Mouse (Mus musculus) gastrocnemius, postnatal 14 days (tissue): ENCODE measurements at regions not wholly inside any gene's neighbourhood (a gene's known extent, or its start where the extent isn't known, plus 50 kb on each side); places are given as distances from the start of the nearest gene placed in this dataset.

Experiments
- DNase-seq: peaks from one replicate; pipeline ENCODE4 v3.0.0; 2021; ENCODE audit warnings: mixed read lengths
- intact Hi-C: fragments of 180-260 bp; cut with DNase I; formaldehyde crosslinking; loops from one replicate; pipeline ENCODE4 v1.15.1; 2025; ENCODE audit warnings: low total_unique reads

DNA sequence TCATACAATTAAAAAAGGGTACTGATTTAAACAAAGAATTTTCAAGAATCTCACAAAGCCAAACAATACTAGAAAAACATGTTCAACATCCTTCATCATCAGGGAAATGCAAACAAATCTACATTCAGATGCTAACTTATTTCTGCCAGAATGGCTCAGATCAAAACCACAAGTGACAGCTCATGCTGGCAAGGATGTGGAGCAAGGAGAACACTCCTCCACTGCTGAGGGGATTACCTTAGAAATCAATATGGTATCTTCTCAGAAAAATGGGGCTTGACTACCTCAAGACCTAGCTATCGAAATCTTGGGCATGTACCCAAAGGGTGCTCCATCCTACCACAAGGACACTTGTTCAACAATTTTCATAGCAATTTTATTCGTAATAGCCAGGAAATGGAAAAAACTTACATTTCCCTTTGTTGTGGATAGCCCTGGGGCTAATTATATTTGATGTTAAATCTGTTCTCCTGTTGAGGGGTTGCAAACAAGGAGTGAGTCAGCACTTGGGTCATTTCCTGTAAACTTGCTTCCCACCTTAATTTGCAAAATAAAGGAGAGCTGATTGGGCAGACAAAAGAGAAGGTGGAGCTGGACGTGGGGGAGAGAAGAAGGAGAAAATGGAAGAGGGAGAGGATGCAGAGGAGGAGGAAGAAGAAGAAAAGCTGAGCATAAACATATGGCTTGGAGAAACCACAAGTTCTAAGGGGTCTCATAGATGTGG is 113.3 kb upstream of the B430305J03Rik start:
- intact Hi-C loops: no loop called here
- DNase-seq: no peak

DNA sequence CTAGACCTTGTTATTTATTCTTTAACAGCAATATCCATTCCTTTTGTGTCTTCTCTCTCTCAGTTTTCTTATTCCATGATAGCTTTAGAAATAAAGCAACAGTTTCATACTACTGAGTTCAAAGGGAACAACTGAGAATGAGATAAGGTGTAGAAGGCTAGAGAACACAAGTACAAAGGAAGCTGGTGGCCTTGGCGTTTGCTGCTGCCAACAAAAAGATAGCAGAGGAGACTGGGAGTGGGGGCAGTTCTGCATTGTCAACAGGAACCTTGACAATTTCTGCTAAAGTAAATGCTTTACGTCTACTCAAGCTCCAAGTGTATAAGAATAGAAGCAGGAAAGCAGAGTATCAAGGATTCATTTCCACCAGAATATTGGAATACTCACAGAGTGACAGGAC is 109.3 kb upstream of the B430305J03Rik start:
- intact Hi-C loops: no loop called here
- no peak for DNase-seq

DNA sequence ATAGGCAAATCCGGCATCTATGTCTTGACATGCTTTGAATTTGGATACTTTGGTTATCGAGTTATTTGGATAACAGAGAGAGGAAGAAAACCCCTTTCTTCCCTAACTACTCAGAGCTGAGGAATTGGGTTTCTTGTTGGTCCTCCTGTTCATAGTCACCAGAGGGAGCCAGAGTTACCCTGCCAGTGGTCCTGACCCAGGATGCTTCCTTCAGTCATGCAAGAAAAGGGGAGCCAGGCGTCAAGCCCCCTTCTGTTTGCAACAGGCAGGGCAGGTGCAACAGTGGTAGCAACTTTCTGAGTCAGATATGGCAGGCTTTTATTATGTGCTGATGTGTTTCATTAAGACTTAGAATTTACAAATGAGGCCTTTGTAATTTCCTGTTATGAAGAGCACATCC is 101.4 kb upstream of the B430305J03Rik start:
- peak; percentile 9 for DNase-seq
- intact Hi-C loops: no loop called here

DNA sequence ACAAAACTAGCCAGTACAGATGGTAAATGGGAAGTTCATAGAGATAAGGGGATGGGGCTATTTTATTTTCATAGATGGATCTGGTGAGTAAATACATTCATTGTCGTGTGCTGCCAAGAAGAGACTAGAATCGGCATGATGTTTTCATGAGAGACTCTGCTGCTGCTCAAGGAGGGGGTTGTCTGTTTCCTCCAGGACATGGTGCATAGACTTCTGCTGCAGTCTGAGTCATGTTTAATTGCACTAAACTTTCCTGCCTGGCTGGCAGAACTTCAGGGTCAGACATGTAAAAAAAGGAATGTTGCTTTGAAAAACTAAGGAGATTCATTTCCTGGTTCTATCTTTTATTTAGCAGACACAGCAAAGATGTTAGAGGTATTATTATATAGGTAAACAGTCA is 100.9 kb upstream of the B430305J03Rik start:
- intact Hi-C loops: no loop called here
- DNase-seq: no peak

DNA sequence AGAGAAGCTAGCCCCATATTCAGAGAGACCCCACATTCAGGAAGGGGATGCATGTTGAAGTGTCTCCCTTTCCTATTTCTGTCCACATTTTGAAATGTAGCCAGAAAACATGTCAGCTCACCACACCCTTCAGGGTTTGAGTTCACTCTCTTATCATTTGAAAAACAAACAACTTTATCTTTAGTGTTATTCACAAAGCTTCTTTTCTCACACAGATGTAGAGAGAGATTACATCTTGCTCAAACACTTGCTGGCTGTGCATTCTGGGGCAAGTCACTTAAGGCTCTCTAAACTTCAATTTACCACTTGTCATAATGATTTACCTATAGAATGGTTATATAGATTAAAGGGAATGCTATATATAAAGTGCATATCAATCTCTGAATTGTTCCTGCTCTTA is 94.3 kb upstream of the B430305J03Rik start:
- no peak for DNase-seq
- intact Hi-C loops: no loop called here

DNA sequence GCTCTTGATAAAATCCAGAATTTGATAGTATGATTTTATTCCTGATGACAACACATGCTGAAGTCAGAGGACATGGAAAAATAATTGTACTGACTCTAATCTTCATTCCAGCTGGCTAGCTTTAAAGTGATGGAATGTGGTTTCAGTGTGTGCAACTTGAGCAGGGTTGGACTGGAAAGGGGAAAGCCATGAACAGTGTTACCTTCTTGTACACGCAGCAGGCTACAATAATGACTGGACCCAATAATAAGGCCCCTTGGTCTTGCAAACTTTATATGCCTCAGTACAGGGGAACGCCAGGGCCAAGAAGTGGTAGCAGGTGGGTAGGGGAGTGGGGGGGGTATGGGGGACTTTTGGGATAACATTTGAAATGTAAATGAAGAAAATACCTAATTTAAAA is 90.8 kb upstream of the B430305J03Rik start:
- DNase-seq: no peak
- intact Hi-C loops: no loop called here

DNA sequence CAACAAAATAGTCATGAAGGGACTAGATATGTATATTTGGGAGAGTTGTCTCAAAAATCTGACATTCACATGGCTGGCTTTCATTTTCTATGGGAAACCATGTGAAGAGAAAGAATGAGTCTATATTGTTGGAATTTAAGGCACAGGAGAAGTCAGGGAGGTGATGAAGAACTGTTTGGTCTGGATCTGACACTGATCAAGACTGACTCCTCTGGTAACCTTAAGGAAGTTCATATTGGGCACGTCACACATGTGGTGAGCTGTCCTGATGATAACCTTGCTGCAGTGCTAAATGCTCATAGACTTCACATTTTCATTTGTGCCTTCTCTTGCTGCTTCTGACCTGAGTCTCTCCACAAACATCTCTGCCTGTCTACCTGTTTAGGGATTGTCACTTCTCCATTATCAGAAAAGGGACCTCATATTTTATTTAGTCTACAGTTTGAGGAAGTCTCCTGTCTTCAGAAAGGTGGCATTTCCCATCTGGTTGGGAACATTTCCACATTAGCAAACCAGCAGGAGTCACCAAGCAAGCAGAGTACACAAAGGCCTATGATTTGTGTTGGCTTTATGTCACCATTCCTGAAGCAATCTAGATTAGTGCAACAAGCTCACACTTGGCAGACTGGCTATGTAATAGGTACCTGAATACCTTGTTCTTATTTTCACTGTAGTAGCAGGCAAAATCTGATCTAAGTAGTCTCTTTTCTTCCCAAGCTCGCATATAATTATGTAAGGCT is 76.4 kb upstream of the B430305J03Rik start:
- no peak for DNase-seq
- intact Hi-C loops: no loop called here

DNA sequence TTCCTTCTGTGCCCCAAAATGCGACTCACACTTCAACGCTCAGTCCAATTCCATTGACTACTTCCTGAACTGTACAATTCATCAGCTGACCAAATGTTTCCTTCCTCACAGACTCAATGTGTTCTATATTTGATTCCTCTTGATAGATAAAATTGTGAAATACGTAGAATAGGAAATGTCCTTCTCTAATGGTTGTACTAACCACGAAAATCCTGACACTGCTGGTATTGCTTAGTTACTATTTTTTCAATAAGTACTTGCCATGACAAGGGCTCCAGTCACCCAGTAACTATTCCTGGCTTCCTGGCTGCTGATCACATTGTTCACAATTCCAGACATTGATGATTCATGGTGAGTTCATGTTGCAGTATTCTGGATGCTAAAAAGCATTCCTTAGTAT is 75.7 kb upstream of the B430305J03Rik start:
- intact Hi-C loops: no loop called here
- no peak for DNase-seq

DNA sequence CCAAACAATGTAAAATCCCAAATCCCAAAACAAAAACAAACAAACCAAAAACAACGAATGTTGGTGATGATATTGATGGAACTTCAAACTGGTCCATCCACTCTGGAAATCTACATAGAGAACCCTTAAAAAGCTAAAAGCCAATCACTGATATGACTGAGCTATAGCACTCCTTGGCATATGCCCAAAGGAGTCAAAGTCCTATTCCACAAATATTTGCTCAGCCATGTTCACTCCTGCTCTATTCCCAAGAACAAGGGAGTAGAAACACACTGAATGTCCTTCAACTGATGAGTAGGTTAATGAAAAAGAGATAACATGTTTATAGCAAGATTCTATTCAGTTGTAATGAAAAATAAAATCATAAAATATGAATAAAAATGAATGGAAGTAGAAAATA is 63.0 kb upstream of the B430305J03Rik start:
- intact Hi-C loops: no loop called here
- no peak for DNase-seq

DNA sequence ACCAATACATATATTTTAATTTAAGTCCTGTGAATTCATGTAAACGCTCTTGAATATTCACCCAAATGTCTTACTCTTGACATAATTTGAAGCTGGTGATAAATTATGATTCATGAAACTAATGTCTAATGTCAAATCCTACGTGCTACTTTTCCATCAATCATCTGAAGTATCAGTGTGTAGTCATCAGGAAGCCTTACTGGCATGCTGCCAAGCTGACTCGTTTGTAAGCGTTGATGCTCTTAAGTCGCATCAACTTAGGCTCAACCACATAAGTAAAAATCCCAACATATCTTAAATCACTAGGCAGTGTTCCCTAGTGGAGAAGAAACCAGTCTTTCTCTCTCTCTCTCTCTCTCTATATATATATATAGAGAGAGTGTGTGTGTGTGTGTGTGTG is 58.2 kb upstream of the B430305J03Rik start:
- DNase-seq: no peak
- intact Hi-C loops: no loop called here

DNA sequence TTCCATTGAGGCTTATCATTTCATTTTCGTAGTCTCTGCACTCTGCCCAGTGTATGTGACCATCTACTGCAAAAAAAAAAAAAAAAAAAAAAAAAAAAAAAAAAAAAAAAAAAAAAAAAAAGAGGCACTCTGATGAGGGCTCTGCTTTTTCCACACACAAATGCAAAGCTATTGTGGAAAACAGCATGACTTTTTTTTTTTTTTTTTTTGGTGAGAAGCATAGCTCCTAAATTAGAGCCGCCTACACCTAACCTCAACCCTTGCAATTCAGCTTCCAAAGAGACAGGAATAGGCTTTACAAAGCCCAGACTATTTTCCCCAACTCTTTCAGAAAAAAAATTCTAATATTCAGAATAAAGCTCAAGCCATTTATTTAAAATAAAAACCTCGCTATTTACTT is 54.0 kb upstream of the B430305J03Rik start:
- no peak for DNase-seq
- intact Hi-C loops: no loop called here

DNA sequence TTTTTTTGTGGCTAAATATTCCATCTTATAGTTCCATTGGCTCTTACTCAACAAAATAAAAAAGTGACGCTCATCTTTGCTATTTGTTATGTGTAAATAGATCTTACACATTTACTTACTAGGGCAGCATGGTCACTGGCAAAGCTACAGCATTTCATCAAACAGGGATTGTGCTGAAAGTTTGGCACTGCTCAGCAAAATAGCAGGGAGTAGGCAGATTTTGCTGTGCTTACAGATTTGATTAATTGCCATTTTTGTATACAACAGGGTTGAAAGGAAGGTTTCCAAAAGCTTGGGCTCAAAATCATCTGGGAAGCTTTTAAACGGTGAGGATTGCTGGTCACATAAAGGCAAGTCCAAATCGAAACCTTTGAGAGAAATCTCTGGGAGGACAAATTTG is 52.3 kb upstream of the B430305J03Rik start:
- no peak for DNase-seq
- intact Hi-C loops: no loop called here
